Mouse (Mus musculus) heart, embryonic 10.5 days (tissue): ENCODE results near the gene Nradd. TPM values are rescaled to one million over a fixed set of nuclear protein-coding genes. Genes with fewer than 3 reads are reported as not detected.

Experiments used
- DNase-seq: peaks from one replicate; pipeline ENCODE4 v3.0.0-alpha.2; 2017; ENCODE audit warnings: low spot score
- H3K27ac ChIP-seq: fragments of 300-500 bp; sonication (generic); 2 replicates; pipeline ENCODE4 v1.5.1; 2016; ENCODE audit warnings: mild to moderate bottlenecking
- H3K27me3 ChIP-seq: fragments of 300-500 bp; sonication (generic); 2 replicates; pipeline ENCODE4 v1.6.1; 2016; ENCODE audit warnings: mild to moderate bottlenecking; ENCODE audit not compliant: poor library complexity, insufficient read depth, severe bottlenecking
- H3K36me3 ChIP-seq: fragments of 300-500 bp; sonication (generic); 2 replicates; pipeline ENCODE4 v1.6.1; 2016; ENCODE audit warnings: mild to moderate bottlenecking, moderate library complexity
- H3K4me1 ChIP-seq: fragments of 300-500 bp; sonication (generic); 2 replicates; pipeline ENCODE4 v1.6.1; 2016; ENCODE audit warnings: mild to moderate bottlenecking
- H3K4me3 ChIP-seq: fragments of 300-500 bp; sonication (generic); 2 replicates; pipeline ENCODE4 v1.5.1; 2016; ENCODE audit warnings: mild to moderate bottlenecking, moderate library complexity
- H3K9me3 ChIP-seq: fragments of 300-500 bp; sonication (generic); 2 replicates; pipeline ENCODE4 v1.6.1; 2016; ENCODE audit warnings: mild to moderate bottlenecking, moderate library complexity
- WGBS: fragments of 180-500 bp; shearing (Covaris S2); methylation state at CpG from one replicate; pipeline ENCODE4 v1.1.7; 2016; 5-methylcytosine and 5-hydroxymethylcytosine counted together
- microRNA-seq: library from miRNA; unstranded; fragments of <30 nt; microRNA quantifications from one replicate; pipeline ENCODE4, GENCODE M21; 2017
- polyA plus RNA-seq: library from polyadenylated mRNA; unstranded; fragments of >200 nt; fragmentation: Nextera tagmentation; extraction: Ambion mirVana; gene quantifications from 2 replicates; pipeline ENCODE4 v1.2.1, GENCODE M21; 2016

Gene Nradd
- polyA plus RNA-seq, 1 experiment from 2014 or later: 32.3 TPM

- H3K4me1 ChIP-seq: peaks cover 36% of the 10 kb centered on the region
- H3K27me3 ChIP-seq: peaks cover 18% of the 10 kb centered on the region
- H3K4me3 ChIP-seq: no peak overlapping the region
- peaks cover 50% of the 10 kb centered on the region for H3K36me3 ChIP-seq
- H3K27ac ChIP-seq: no peak overlapping the region
- 86% methylated on average over 12 of the region's 12 CpGs for WGBS
- no peak for DNase-seq
- H3K9me3 ChIP-seq: no peaks in the 10 kb centered on the region
Observed at GRCm38 (mm10) chr9:110622621-110623219, 1.5 kb downstream of the Nradd start.

DNA sequence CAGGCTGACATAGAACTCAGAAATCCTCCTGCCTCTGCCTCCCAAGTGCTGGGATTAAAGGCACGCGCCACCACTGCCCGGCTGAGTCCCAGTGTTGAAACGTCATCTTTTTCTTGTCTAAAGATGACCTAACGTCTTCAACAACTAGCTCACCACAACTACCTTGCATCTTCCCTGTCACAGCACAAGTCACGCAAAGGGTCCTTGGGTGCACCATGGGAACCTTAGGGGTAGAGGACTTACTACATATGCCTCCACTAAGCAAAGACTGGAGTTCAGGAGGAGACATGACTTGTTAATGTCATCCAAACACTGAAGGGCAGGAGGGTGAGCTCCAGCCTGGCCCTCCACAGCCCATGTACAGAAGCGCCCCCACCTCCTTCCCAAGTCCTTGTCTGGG is 3.6 kb downstream of the Nradd start:
- 91% methylated on average over 7 of the region's 7 CpGs for WGBS
- peaks cover 36% of the 10 kb centered on the region for H3K4me1 ChIP-seq
- H3K27me3 ChIP-seq: peaks cover 2% of the 10 kb centered on the region
- H3K4me3 ChIP-seq: no peak overlapping the region
- H3K9me3 ChIP-seq: no peaks in the 10 kb centered on the region
- DNase-seq: no peak
- H3K27ac ChIP-seq: no peak overlapping the region
- H3K36me3 ChIP-seq: peaks cover 70% of the 10 kb centered on the region

DNA sequence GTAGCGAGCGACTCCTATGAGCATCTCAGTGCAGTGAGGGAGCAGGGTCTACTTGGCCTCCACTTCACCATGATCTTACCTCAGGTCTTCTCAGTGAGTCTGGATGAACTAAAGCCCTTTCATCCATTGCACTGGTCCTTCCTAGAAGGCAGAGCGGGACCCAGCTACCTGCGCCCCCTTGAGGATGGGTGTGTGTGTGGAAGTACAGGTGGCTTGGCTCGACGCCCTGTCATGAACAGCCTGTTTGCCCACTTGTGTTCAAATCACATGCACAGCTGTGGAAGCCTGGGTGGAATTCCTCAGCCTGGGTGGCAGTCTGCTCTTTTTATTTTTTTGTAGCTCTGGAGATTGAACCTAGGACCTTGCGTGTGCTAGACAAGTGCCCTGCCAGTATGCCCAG is 4.1 kb downstream of the Nradd start:
- WGBS: 89% methylated on average over 7 of the region's 7 CpGs
- H3K36me3 ChIP-seq: peaks cover 75% of the 10 kb centered on the region

DNA sequence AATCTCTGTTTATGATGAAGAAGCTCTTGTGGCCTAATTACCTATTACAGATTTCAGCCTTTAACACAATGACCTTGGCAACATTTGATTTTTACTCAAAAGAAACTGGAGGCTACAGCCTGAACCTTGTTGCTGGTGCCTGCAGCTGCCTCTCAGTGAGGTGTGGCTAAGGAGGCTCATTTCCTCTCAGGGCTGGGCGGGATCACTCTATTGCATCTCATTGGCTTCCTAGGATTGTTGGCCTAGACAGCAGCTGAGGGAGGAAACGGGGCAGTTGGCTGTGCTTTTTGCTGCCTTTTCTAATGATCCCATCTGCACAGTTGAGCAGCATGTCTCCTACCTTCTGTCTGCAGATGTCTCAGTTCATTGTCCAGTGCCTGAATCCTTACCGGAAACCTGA is 7.2 kb downstream of the Nradd start:
- H3K4me1 ChIP-seq: peaks cover 10% of the 10 kb centered on the region; the same call in 1 of the 2 replicates
- WGBS: 76% methylated on average over 3 of the region's 3 CpGs
- H3K4me3 ChIP-seq: no peak overlapping the region
- H3K27me3 ChIP-seq: no peaks in the 10 kb centered on the region
- H3K36me3 ChIP-seq: peaks cover 95% of the 10 kb centered on the region
- no peak overlapping the region for H3K27ac ChIP-seq
- H3K9me3 ChIP-seq: no peaks in the 10 kb centered on the region
- no peak for DNase-seq

More for the DNA sequence above, 4.1 kb downstream of the Nradd start:
- Histone ChIP-seq H3K4me1 (peaks cover 31% of the 10 kb centered on the region), H3K27ac (no peak overlapping the region), H3K4me3 (no peak overlapping the region), H3K27me3 (no peaks in the 10 kb centered on the region), H3K9me3 (no peaks in the 10 kb centered on the region)
- DNase-seq: no peak

GRCm38 (mm10) chr9:110611471-110611870 is 12.8 kb downstream of the Nradd start:
- no peak overlapping the region for H3K4me3 ChIP-seq
- WGBS: 94% methylated on average over 3 of the region's 3 CpGs
- H3K36me3 ChIP-seq: peaks cover 73% of the 10 kb centered on the region
- no peaks in the 10 kb centered on the region for H3K27me3 ChIP-seq
- H3K4me1 ChIP-seq: no peaks in the 10 kb centered on the region
- DNase-seq: no peak
- no peaks in the 10 kb centered on the region for H3K9me3 ChIP-seq
- no peak overlapping the region for H3K27ac ChIP-seq

DNA sequence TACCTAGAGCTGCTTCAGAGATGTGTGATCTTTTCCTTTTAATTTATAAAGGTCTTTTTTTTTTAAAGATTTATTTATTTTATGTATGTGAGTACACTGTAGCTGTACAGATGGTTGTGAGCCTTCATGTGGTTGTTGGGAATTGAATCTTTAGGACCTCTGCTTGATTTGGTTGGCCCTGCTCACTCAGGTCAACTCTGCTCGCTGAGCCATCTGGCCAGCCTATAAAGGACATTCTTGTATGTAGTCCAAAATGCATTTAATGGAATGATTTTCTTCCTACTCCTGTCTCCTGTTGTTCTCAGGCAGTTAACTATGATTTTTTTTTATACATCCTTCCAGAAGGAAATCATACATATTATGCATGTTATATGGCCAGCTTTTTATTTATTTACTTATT is 40.7 kb downstream of the Nradd start:
- Histone ChIP-seq H3K4me1 (no peaks in the 10 kb centered on the region), H3K4me3 (no peak overlapping the region), H3K36me3 (peaks cover 32% of the 10 kb centered on the region), H3K27me3 (no peaks in the 10 kb centered on the region), H3K27ac (no peak overlapping the region), H3K9me3 (no peaks in the 10 kb centered on the region)
- WGBS: 93% methylated on average over 1 of the region's 1 CpGs
- DNase-seq: no peak

GRCm38 (mm10) chr9:110582161-110582560 is 42.1 kb downstream of the Nradd start:
- Histone ChIP-seq H3K4me3 (no peak overlapping the region), H3K4me1 (no peaks in the 10 kb centered on the region), H3K27ac (no peak overlapping the region), H3K9me3 (no peaks in the 10 kb centered on the region), H3K36me3 (peaks cover 38% of the 10 kb centered on the region), H3K27me3 (no peaks in the 10 kb centered on the region)
- WGBS: 96% methylated on average over 2 of the region's 2 CpGs
- DNase-seq: no peak

Small RNAs within 50 kb of the gene (microRNA-seq; reads per million reads assigned to microRNA genes)
- gene Mir8107: not detected

Other genes with a start within 250 kb of the Nradd start
- gene Ptpn23, start 216.2 kb downstream of the Nradd start, polyA plus RNA-seq: 14.6 and 18.4 TPM in 2 replicates
- not detected in 2 replicates for gene Ngp, start 204.7 kb downstream of the Nradd start, polyA plus RNA-seq
- gene Klhl18, start 147.8 kb downstream of the Nradd start, polyA plus RNA-seq: 9.0 and 10.0 TPM in 2 replicates
- 0.62 and 0.64 TPM in 2 replicates for gene Kif9, start 147.5 kb downstream of the Nradd start, polyA plus RNA-seq
- gene Setd2, start 91.9 kb downstream of the Nradd start, polyA plus RNA-seq: 24.0 and 29.5 TPM in 2 replicates
- 2.4 and 3.1 TPM in 2 replicates for gene Nbeal2, start 29.7 kb upstream of the Nradd start, polyA plus RNA-seq
- gene Ccdc12, start 32.1 kb upstream of the Nradd start, polyA plus RNA-seq: 159 and 189 TPM in 2 replicates
- gene Myl3, start 117.4 kb upstream of the Nradd start, polyA plus RNA-seq: 1,835 and 3,713 TPM in 2 replicates
- gene Pth1r, start 122.7 kb upstream of the Nradd start, polyA plus RNA-seq: 41.3 and 49.7 TPM in 2 replicates
- gene Prss42, start 173.7 kb upstream of the Nradd start, polyA plus RNA-seq: not detected in 2 replicates
- 0.32 TPM in 1 of 2 replicates, not detected in the other for gene Prss44, start 189.5 kb upstream of the Nradd start, polyA plus RNA-seq
- not detected in 2 replicates for gene Prss43, start 202.2 kb upstream of the Nradd start, polyA plus RNA-seq
- gene Prss45, start 210.1 kb upstream of the Nradd start, polyA plus RNA-seq: 0.10 TPM in 1 of 2 replicates, not detected in the other
- gene Prss46, start 220.1 kb upstream of the Nradd start, polyA plus RNA-seq: not detected in 2 replicates
- gene Prss50, start 233.5 kb upstream of the Nradd start, polyA plus RNA-seq: 0.43 and 0.45 TPM in 2 replicates